Mouse (Mus musculus): ENCODE measurements around the gene Arhgap32.

Arhgap32 gene

GRCm38 (mm10) chr9:32271896-32272444 is 156.0 kb downstream of the Arhgap32 start:
- DNase-seq = peak; percentile 71

DNA sequence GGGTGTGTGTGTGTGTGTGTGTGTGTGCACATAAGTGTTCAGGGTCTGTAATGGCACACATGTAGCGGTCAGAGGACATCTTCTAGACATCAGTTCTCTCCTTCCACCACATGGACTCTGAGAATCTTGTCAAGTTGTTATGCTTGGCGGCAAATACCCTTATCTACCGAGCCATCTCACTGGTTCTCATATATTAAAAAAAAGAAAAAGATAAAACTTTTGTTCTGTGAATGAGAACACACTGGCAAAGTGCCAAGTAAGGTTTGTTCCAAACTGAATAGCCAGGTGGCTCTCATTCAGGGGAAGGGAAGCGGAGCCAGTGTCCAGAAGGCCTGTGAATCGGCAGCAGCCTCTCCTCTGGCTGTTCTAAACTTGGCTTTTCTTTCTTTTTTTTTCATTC is 162.1 kb downstream of the Arhgap32 start:
- DNase-seq = no peak

DNA sequence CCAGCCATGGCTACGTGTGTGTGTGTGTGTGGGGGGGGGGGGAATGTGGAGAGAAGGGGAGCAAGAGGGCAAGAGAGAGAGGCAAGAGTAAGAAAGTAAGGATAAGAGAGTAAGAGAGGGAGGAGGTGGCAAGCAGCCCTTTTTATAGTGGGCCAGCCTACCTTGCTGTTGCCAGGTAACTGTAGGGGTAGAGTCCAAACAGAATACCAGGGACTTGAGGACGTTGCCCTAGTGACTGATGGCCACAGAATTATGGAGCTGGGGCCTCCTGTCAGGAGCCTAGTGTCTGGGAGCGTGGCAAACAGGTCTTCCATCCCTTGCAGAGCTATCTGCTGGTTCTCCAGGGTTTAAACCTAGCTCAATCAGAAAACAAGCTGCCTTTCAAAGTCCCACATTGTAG is 163.9 kb downstream of the Arhgap32 start:
- no peak for DNase-seq

DNA sequence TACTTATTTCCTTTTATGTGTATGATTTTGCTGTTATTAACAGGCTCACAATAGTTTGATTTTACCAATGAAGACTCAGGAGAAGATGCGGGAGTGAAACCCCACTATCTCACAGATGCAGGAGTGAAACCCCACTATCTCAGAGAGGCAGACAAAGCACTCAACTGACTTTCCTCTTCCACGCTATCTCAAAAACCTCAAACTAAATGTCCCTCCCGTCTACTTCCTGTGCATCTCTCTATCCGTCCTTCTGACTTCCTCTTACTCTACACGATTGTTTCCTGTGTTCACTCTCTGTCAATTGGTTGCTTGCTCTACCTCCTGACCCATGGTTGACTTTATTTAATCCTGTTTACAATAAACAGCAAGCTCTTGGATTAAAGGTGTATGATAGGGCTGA is 164.5 kb downstream of the Arhgap32 start:
- no peak for DNase-seq

DNA sequence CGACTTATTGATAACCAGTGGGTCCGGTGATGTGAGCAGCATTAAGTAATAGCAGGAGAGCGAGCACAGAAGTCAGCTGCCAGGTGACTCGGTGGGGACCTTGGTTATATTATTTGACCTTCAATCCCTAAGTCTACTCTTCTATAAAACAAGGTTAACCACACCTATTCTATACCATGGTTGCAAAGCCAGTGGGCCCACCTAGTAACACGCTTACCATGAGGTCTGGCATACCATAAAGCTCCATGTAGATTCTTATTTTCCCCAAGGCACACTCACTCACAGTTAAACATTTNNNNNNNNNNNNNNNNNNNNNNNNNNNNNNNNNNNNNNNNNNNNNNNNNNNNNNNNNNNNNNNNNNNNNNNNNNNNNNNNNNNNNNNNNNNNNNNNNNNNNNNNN is 167.7 kb downstream of the Arhgap32 start:
- DNase-seq = no peak

- DNase-seq = no peak
Measured at GRCm38 (mm10) chr9:32291618-32292017, 175.7 kb downstream of the Arhgap32 start.

DNA sequence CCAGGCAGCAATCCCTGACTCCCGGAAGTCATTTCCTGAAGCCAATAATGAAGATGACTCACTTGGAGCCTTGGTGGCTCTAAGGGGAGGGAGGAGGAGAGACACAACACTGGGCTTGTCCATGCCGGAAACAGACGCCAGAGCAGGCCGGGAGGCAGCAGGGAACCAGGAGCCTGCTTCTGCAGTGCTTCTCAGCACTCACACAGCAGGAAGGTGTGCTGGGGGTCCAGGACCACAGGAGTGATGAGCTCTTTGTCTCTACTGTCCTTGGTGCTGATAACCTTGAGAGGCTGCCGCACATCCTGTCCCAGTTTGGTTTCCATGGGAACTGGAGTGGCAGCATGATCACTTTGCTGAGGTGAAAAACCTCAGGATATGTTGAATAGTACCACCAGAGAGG is 176.8 kb downstream of the Arhgap32 start:
- DNase-seq = peak; percentile 48

- peak; percentile 61 for DNase-seq
Measured at GRCm38 (mm10) chr9:32295061-32295800, 179.3 kb downstream of the Arhgap32 start.

DNA sequence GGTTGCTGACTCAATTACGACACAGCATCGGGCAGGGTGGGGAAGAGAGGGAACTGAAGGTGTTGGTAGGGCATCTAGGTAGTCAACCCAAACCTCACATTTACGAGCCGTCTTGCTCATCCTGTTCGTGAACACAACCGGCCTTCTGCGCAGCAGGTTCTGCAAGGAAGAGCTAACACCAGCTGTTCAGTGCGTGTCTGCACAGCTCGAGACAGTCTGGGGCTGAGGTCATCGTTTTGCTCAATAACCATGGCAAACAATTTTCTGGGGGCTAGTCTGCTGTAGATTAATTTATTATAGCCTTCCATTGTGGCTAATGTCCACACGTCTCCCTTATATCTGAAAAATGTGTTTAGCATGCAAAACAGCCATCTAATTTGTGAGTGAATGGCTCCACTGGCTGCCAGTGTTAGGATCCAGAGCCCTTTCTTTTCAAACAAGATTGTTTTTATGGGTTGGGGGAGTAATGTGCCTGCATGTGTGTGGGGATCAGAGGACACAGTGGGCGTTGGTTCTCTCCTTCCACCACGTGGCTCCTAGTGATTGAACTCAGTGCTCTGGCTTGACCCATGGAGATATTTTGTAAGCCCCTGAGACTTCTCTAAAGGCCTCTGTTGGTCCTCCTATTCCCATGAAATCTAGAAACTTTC is 186.7 kb downstream of the Arhgap32 start:
- DNase-seq = no peak

DNA sequence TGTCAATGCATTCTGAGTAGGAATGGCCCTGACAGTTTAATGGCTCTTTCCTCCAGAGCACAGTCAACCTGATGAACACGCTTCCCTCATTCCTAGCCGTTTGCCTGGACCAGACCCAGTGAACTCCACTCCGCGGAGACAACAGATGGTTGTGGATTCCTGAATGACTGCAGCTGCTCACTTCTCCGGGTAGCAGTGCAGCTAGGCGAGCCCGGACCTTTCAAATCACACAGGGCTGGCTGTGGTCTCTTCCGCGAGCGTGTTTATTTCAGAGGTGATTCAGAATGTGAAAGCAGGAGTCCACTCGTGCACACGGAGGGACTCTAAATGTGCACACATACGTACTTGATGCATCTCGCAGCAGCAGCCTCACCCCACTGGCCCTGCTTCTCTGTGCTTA is 195.8 kb downstream of the Arhgap32 start:
- no peak for DNase-seq

GRCm38 (mm10) chr9:32312208-32312607 is 196.3 kb downstream of the Arhgap32 start:
- no peak for DNase-seq

DNA sequence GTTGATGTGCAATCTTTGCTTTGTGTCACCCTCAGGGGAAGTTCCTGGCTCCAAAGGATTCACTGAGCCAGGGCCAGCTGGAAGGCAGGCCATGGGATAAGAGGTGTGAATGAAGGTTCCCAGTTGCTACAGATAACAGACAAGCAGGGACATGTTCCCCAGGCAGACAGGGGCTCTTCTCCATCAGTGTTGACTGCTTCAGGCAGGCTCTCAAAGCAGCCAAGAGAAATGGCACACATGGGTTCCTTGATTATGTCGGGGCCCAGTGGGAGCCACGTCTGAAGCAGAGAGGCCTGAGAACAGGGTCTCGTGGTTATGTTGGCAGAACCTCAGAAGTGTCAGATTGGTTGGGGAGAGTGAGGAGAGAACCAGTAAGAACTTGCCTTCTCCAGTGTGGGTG is 198.1 kb downstream of the Arhgap32 start:
- DNase-seq = no peak

GRCm38 (mm10) chr9:32315999-32316398 is 200.1 kb downstream of the Arhgap32 start:
- no peak for DNase-seq

Measured in cerebellum, adult 8-10 months (tissue).